Mouse (Mus musculus): ENCODE results near the gene Sbp. TPM values are rescaled to one million over a fixed set of nuclear protein-coding genes. Genes with fewer than 3 reads are reported as not detected.
"Not testable (repeated sequence)": the region's sequence is repeated elsewhere in the genome, so short reads cannot be mapped to it uniquely, and the experiment has no call there.

The Sbp gene
- polyA plus RNA-seq (2011; ENCODE audit: insufficient read depth, insufficient read length, low read depth, missing spikeins): not detected in 2 replicates

- H3K36me3 ChIP-seq (ENCODE audit: control insufficient read depth, insufficient read depth, low read length, poor library complexity, severe bottlenecking): no peaks in the 10 kb centered on the region
- H3K9ac ChIP-seq (ENCODE audit: low read depth, poor library complexity, severe bottlenecking): no peak within 1 kb of the TSS
- no peak within 1 kb of the TSS for H3K4me3 ChIP-seq (ENCODE audit: low read depth, low read length)
- no peak within 1 kb of the TSS for H3K27ac ChIP-seq (ENCODE audit: insufficient read depth, low read length)
- H3K27me3 ChIP-seq (ENCODE audit: control insufficient read depth, insufficient read depth, low read length, poor library complexity, severe bottlenecking): no peaks in the 10 kb centered on the region
- H3K9me3 ChIP-seq (replicated peaks; ENCODE audit: control insufficient read depth, insufficient read depth, low read length, poor library complexity, severe bottlenecking): no peaks in the 10 kb centered on the region
- H3K4me1 ChIP-seq (ENCODE audit: control insufficient read depth, insufficient read depth, low read length): no peaks in the 10 kb centered on the region
- TF ChIP-seq EP300 (IDR thresholded peaks at IDR 0.05; ENCODE audit: insufficient read depth, low read depth, low read length) (no peak), CTCF (IDR thresholded peaks at IDR 0.05; ENCODE audit: low read depth, low read length) (no peak), POLR2A (IDR thresholded peaks at IDR 0.05; ENCODE audit: insufficient read depth, low read length) (no peak)
Measured at GRCm38 (mm10) chr17:23941372-23941771, at the start of gene Sbp. Gene Sbp, plus strand, starts transcription at chr17:23941672.

DNA sequence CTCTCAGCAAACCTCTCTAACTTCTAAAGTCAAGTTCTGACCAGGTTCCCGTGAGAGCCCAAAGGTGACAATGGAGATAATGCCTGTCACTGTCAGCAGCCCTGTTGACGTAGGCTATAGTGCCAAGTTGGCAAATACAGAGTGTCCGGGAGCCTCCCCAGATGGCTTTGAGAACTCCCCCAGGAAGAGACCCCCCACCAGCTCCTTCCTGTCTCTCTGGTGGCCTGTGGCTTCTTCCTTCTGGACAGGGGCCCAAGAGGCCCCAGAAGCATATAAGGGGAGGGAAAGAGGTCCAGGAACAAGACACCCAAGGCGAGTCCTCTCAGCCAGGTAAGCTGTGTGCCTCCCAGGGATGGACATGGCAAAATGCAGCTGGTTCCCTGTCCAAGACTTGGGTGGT lies 24.3 kb upstream of the Sbp start, which contains the start of gene Dcpp3:
Gene Dcpp3, plus strand, starts transcription at position 301 of the 400 bp plus-strand sequence.
- not testable (repeated sequence) for H3K27me3 ChIP-seq (ENCODE audit: control insufficient read depth, insufficient read depth, low read length, poor library complexity, severe bottlenecking); H3K27ac ChIP-seq (ENCODE audit: insufficient read depth, low read length); H3K4me1 ChIP-seq (ENCODE audit: control insufficient read depth, insufficient read depth, low read length); H3K9me3 ChIP-seq (replicated peaks; ENCODE audit: control insufficient read depth, insufficient read depth, low read length, poor library complexity, severe bottlenecking); H3K36me3 ChIP-seq (ENCODE audit: control insufficient read depth, insufficient read depth, low read length, poor library complexity, severe bottlenecking); H3K9ac ChIP-seq (ENCODE audit: low read depth, poor library complexity, severe bottlenecking); H3K4me3 ChIP-seq (ENCODE audit: low read depth, low read length)

GRCm38 (mm10) chr17:23924531-23925007 lies 16.9 kb upstream of the Sbp start:
- 0 out of 2 replicates have a peak, but pooled peaks have one; percentile 44 for TF ChIP-seq EP300 (IDR thresholded peaks at IDR 0.05; ENCODE audit: insufficient read depth, low read depth, low read length)
- TF ChIP-seq POLR2A (IDR thresholded peaks at IDR 0.05; ENCODE audit: insufficient read depth, low read length): peak; percentile 53
- no peak for TF ChIP-seq CTCF (IDR thresholded peaks at IDR 0.05; ENCODE audit: low read depth, low read length)
- no peaks in the 10 kb centered on the region for H3K27me3 ChIP-seq (ENCODE audit: control insufficient read depth, insufficient read depth, low read length, poor library complexity, severe bottlenecking)
- H3K27ac ChIP-seq (ENCODE audit: insufficient read depth, low read length): peak overlapping the region; percentile 16; the same call in 1 of the 2 replicates
- peak overlapping the region; percentile 73 for H3K4me3 ChIP-seq (ENCODE audit: low read depth, low read length)
- H3K4me1 ChIP-seq (ENCODE audit: control insufficient read depth, insufficient read depth, low read length): no peaks in the 10 kb centered on the region
- H3K9me3 ChIP-seq (replicated peaks; ENCODE audit: control insufficient read depth, insufficient read depth, low read length, poor library complexity, severe bottlenecking): no peaks in the 10 kb centered on the region
- no peaks in the 10 kb centered on the region for H3K36me3 ChIP-seq (ENCODE audit: control insufficient read depth, insufficient read depth, low read length, poor library complexity, severe bottlenecking)
- peak overlapping the region; percentile 54 for H3K9ac ChIP-seq (ENCODE audit: low read depth, poor library complexity, severe bottlenecking)

- Histone ChIP-seq H3K9ac (ENCODE audit: low read depth, poor library complexity, severe bottlenecking) (peak overlapping the region; percentile 54), H3K27ac (ENCODE audit: insufficient read depth, low read length) (0 out of 2 replicates have a peak overlapping the region, but pooled peaks have one; percentile 17), H3K36me3 (ENCODE audit: control insufficient read depth, insufficient read depth, low read length, poor library complexity, severe bottlenecking) (no peaks in the 10 kb centered on the region), H3K27me3 (ENCODE audit: control insufficient read depth, insufficient read depth, low read length, poor library complexity, severe bottlenecking) (no peaks in the 10 kb centered on the region), H3K4me1 (ENCODE audit: control insufficient read depth, insufficient read depth, low read length) (no peaks in the 10 kb centered on the region), H3K9me3 (replicated peaks; ENCODE audit: control insufficient read depth, insufficient read depth, low read length, poor library complexity, severe bottlenecking) (no peaks in the 10 kb centered on the region), H3K4me3 (ENCODE audit: low read depth, low read length) (peak overlapping the region; percentile 72)
- TF ChIP-seq EP300 (IDR thresholded peaks at IDR 0.05; ENCODE audit: insufficient read depth, low read depth, low read length) (no peak), CTCF (IDR thresholded peaks at IDR 0.05; ENCODE audit: low read depth, low read length) (no peak), POLR2A (IDR thresholded peaks at IDR 0.05; ENCODE audit: insufficient read depth, low read length) (no peak)
Measured at GRCm38 (mm10) chr17:23925090-23925493, 16.4 kb upstream of the Sbp start.

- TF ChIP-seq POLR2A (IDR thresholded peaks at IDR 0.05; ENCODE audit: insufficient read depth, low read length) (no peak), CTCF (IDR thresholded peaks at IDR 0.05; ENCODE audit: low read depth, low read length) (no peak), EP300 (IDR thresholded peaks at IDR 0.05; ENCODE audit: insufficient read depth, low read depth, low read length) (no peak)
- H3K4me1 ChIP-seq (ENCODE audit: control insufficient read depth, insufficient read depth, low read length): no peaks in the 10 kb centered on the region
- H3K27me3 ChIP-seq (ENCODE audit: control insufficient read depth, insufficient read depth, low read length, poor library complexity, severe bottlenecking): no peaks in the 10 kb centered on the region
- no peak overlapping the region for H3K27ac ChIP-seq (ENCODE audit: insufficient read depth, low read length)
- no peaks in the 10 kb centered on the region for H3K9me3 ChIP-seq (replicated peaks; ENCODE audit: control insufficient read depth, insufficient read depth, low read length, poor library complexity, severe bottlenecking)
- H3K36me3 ChIP-seq (ENCODE audit: control insufficient read depth, insufficient read depth, low read length, poor library complexity, severe bottlenecking): no peaks in the 10 kb centered on the region
- H3K9ac ChIP-seq (ENCODE audit: low read depth, poor library complexity, severe bottlenecking): no peak overlapping the region
- H3K4me3 ChIP-seq (ENCODE audit: low read depth, low read length): no peak overlapping the region
Measured at GRCm38 (mm10) chr17:23931157-23931556, 10.3 kb upstream of the Sbp start.

GRCm38 (mm10) chr17:23947486-23947885 lies 6.0 kb downstream of the Sbp start:
- H3K9ac ChIP-seq (ENCODE audit: low read depth, poor library complexity, severe bottlenecking): not testable (repeated sequence)

More at GRCm38 (mm10) chr17:23947486-23947885, 6.0 kb downstream of the Sbp start:
- not testable (repeated sequence) for H3K36me3 ChIP-seq (ENCODE audit: control insufficient read depth, insufficient read depth, low read length, poor library complexity, severe bottlenecking); H3K4me1 ChIP-seq (ENCODE audit: control insufficient read depth, insufficient read depth, low read length); H3K9me3 ChIP-seq (replicated peaks; ENCODE audit: control insufficient read depth, insufficient read depth, low read length, poor library complexity, severe bottlenecking); H3K4me3 ChIP-seq (ENCODE audit: low read depth, low read length); H3K27me3 ChIP-seq (ENCODE audit: control insufficient read depth, insufficient read depth, low read length, poor library complexity, severe bottlenecking); H3K27ac ChIP-seq (ENCODE audit: insufficient read depth, low read length)
